Mouse (Mus musculus) forebrain, embryonic 10.5 days (tissue): ENCODE measurements at regions not wholly inside any gene's neighbourhood (a gene's known extent, or its start where the extent isn't known, plus 50 kb on each side); places are given as distances from the start of the nearest gene placed in this dataset.
"Not testable (repeated sequence)": the region's sequence is repeated elsewhere in the genome, so short reads cannot be mapped to it uniquely, and the experiment has no call there.

ENCODE experiments used
- DNase-seq: peaks from one replicate; pipeline ENCODE4 v3.0.0-alpha.2; 2017; ENCODE audit warnings: low spot score; ENCODE audit errors: extremely low spot score
- H3K27ac ChIP-seq: fragments of 300-500 bp; sonication (generic); 2 replicates; pipeline ENCODE4 v1.5.1; 2016; ENCODE audit warnings: mild to moderate bottlenecking
- H3K27me3 ChIP-seq: fragments of 300-500 bp; sonication (generic); 2 replicates; pipeline ENCODE4 v1.6.1; 2016; ENCODE audit warnings: mild to moderate bottlenecking; ENCODE audit not compliant: poor library complexity, severe bottlenecking
- H3K36me3 ChIP-seq: fragments of 300-500 bp; sonication (generic); replicated peaks from 2 replicates; pipeline ENCODE4 v1.6.1; 2016; ENCODE audit warnings: mild to moderate bottlenecking, moderate library complexity
- H3K4me1 ChIP-seq: fragments of 300-500 bp; sonication (generic); 2 replicates; pipeline ENCODE4 v1.6.1; 2016
- H3K4me3 ChIP-seq: fragments of 300-500 bp; sonication (generic); 2 replicates; pipeline ENCODE4 v1.5.1; 2016; ENCODE audit warnings: mild to moderate bottlenecking, moderate library complexity
- H3K9me3 ChIP-seq: fragments of 300-500 bp; sonication (generic); 2 replicates; pipeline ENCODE4 v1.6.1; 2016; ENCODE audit warnings: mild to moderate bottlenecking, moderate library complexity
- WGBS: fragments of 180-500 bp; shearing (Covaris S2); methylation state at CpG from one replicate; pipeline ENCODE4 v1.1.7; 2016; 5-methylcytosine and 5-hydroxymethylcytosine counted together

- no peak overlapping the region for H3K4me3 ChIP-seq
- H3K4me1 ChIP-seq = no peaks in the 10 kb centered on the region
- DNase-seq = no peak
- H3K27ac ChIP-seq = no peak overlapping the region
- no peaks in the 10 kb centered on the region for H3K36me3 ChIP-seq
- WGBS = 85% methylated on average over 5 of the region's 5 CpGs
- no peaks in the 10 kb centered on the region for H3K27me3 ChIP-seq
- no peaks in the 10 kb centered on the region for H3K9me3 ChIP-seq
These were observed 60.9 kb upstream of the Gm14496 start for GRCm38 (mm10) chr2:181930037-181930436.

DNA sequence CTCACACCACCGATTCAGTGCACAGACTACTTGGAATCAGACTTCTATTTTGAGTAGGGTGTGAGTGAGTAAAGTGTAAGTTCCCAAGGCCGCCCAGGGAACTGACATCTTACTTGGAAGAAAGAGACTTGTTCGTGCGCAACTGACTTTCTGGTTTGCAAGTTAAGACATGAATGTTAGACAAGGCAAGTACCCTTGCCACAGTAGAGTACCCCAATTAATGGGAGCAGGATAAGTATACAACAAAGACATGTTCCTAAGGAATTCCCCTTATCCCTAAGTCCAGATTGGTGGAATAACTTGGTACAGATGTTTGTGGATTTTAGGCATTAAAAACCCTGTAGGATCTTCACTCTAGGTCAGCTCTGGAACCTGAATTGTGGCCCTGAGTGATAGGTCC, 60.4 kb upstream of the Gm14496 start:
- 94% methylated on average over 4 of the region's 4 CpGs for WGBS
- H3K27ac ChIP-seq, H3K9me3 ChIP-seq, H3K27me3 ChIP-seq, H3K4me1 ChIP-seq, H3K36me3 ChIP-seq, H3K4me3 ChIP-seq, DNase-seq: not testable (repeated sequence)

- not testable (repeated sequence) for H3K9me3 ChIP-seq, H3K27me3 ChIP-seq, H3K36me3 ChIP-seq, H3K4me3 ChIP-seq, H3K4me1 ChIP-seq, H3K27ac ChIP-seq
- peak; percentile 69 for DNase-seq
- 72% methylated on average over 3 of the region's 3 CpGs for WGBS
These were observed 59.7 kb upstream of the Gm14496 start for GRCm38 (mm10) chr2:181931077-181931815.

GRCm38 (mm10) chr2:181931918-181932605, 58.9 kb upstream of the Gm14496 start:
- Histone ChIP-seq H3K36me3 (no peaks in the 10 kb centered on the region), H3K27ac (no peak overlapping the region), H3K4me1 (no peaks in the 10 kb centered on the region), H3K27me3 (no peaks in the 10 kb centered on the region), H3K4me3 (no peak overlapping the region), H3K9me3 (no peaks in the 10 kb centered on the region)
- peak; percentile 36 for DNase-seq
- WGBS = 80% methylated on average over 2 of the region's 2 CpGs
